Mouse (Mus musculus) lung, embryonic 15.5 days (tissue): Measurements from ENCODE around the gene Pdhb. TPM values are rescaled to one million over a fixed set of nuclear protein-coding genes. Genes with fewer than 3 reads are reported as not detected.
"Not testable (repeated sequence)": the region's sequence is repeated elsewhere in the genome, so short reads cannot be mapped to it uniquely, and the experiment has no call there.

ENCODE experiments used
- ATAC-seq: fragments of 200-750 bp; cut with Nextera tagmentation; 2 replicates; pipeline ENCODE4 v1.8.0; 2017; ENCODE audit warnings: moderate number of reproducible peaks, borderline replicate concordance; ENCODE audit not compliant: low FRiP score, low TSS enrichment; ENCODE audit errors: extremely low read depth
- H3K27ac ChIP-seq: fragments of 300-500 bp; sonication (generic); 2 replicates; pipeline ENCODE4 v1.5.1; 2015; ENCODE audit warnings: moderate library complexity, mild to moderate bottlenecking, inconsistent platforms
- H3K27me3 ChIP-seq: fragments of 300-500 bp; sonication (generic); 2 replicates; pipeline ENCODE4 v1.6.1; 2015; ENCODE audit warnings: inconsistent platforms
- H3K36me3 ChIP-seq: fragments of 300-500 bp; sonication (generic); 2 replicates; pipeline ENCODE4 v1.6.1; 2015; ENCODE audit warnings: inconsistent platforms
- H3K4me1 ChIP-seq: fragments of 300-500 bp; sonication (generic); 2 replicates; pipeline ENCODE4 v1.6.1; 2015; ENCODE audit warnings: inconsistent platforms
- H3K4me2 ChIP-seq: fragments of 300-500 bp; sonication (generic); 2 replicates; pipeline ENCODE4 v1.6.1; 2015; ENCODE audit warnings: inconsistent platforms, mild to moderate bottlenecking, moderate library complexity
- H3K4me3 ChIP-seq: fragments of 300-500 bp; sonication (generic); 2 replicates; pipeline ENCODE4 v1.5.1; 2015; ENCODE audit warnings: mild to moderate bottlenecking, inconsistent platforms
- H3K9ac ChIP-seq: fragments of 300-500 bp; sonication (generic); 2 replicates; pipeline ENCODE4 v1.6.1; 2015; ENCODE audit warnings: inconsistent platforms
- H3K9me3 ChIP-seq: fragments of 300-500 bp; sonication (generic); 2 replicates; pipeline ENCODE4 v1.6.1; 2016; ENCODE audit warnings: inconsistent platforms
- WGBS: fragments of 180-500 bp; shearing (Covaris S2); methylation state at CpG from one replicate; pipeline ENCODE4 v1.1.7; 2015; 5-methylcytosine and 5-hydroxymethylcytosine counted together
- polyA plus RNA-seq: library from polyadenylated mRNA; unstranded; fragments of >200 nt; fragmentation: Nextera tagmentation; extraction: Ambion mirVana; gene quantifications from 2 replicates; pipeline ENCODE4 v1.2.1, GENCODE M21; 2015

The Pdhb gene
- polyA plus RNA-seq, 1 experiment from 2014 or later: 183 TPM

DNA sequence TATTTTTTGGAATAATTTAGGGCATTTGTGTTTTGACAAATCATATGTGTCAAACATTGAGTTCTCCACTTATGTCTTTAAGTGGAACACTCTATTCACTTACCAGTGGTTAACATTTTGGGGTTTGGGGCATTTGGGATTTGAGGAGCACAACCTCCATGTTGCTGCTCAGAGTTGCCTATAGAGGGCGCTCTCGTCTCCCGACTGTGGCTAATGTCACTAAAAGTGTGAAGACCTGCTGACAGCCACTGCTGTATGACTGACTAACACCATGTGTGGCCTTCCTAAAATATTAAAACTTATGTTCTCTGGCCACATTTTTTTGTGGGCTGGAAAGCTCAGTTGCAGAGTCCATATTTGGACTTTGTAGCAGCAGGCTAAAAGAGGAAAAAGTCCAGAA is 10.5 kb upstream of the Pdhb start:
- no peak overlapping the region for H3K27ac ChIP-seq
- H3K4me2 ChIP-seq: no peak overlapping the region
- no peaks in the 10 kb centered on the region for H3K36me3 ChIP-seq
- no peaks in the 10 kb centered on the region for H3K27me3 ChIP-seq
- H3K4me3 ChIP-seq: no peak overlapping the region
- no peak for ATAC-seq
- WGBS: 63% methylated on average over 3 of the region's 3 CpGs
- H3K9ac ChIP-seq: no peak overlapping the region
- H3K9me3 ChIP-seq: no peaks in the 10 kb centered on the region
- H3K4me1 ChIP-seq: no peaks in the 10 kb centered on the region

- Histone ChIP-seq H3K4me1 (no peaks in the 10 kb centered on the region), H3K27me3 (no peaks in the 10 kb centered on the region), H3K36me3 (no peaks in the 10 kb centered on the region), H3K9me3 (no peaks in the 10 kb centered on the region), H3K4me2 (no peak overlapping the region), H3K27ac (no peak overlapping the region), H3K4me3 (no peak overlapping the region), H3K9ac (no peak overlapping the region)
- no peak for ATAC-seq
- WGBS: 75% methylated on average over 4 of the region's 4 CpGs
These were observed 7.7 kb upstream of the Pdhb start for GRCm38 (mm10) chr14:8180371-8181035.

DNA sequence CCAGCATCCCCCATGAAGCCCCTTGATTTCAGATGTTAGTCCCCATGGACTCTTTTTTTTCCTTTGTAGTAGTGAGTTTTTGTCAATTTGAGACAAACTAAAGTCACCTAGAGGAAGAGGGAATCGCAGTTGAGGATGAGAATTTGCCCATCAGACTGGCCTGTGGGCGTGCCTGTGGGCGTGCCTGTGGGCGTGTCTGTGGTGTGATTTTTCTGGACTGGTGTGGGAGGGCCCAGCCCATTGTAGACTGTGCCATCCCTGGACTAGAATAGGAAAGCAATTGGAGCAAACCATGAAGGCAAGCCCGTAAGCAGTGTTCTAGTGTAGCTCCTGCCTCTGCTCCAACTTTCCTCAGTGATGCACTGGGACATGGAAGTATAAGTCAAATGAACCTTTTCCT is 3.4 kb upstream of the Pdhb start:
- no peak for ATAC-seq
- Histone ChIP-seq H3K9me3 (no peaks in the 10 kb centered on the region), H3K27me3 (no peaks in the 10 kb centered on the region)

DNA sequence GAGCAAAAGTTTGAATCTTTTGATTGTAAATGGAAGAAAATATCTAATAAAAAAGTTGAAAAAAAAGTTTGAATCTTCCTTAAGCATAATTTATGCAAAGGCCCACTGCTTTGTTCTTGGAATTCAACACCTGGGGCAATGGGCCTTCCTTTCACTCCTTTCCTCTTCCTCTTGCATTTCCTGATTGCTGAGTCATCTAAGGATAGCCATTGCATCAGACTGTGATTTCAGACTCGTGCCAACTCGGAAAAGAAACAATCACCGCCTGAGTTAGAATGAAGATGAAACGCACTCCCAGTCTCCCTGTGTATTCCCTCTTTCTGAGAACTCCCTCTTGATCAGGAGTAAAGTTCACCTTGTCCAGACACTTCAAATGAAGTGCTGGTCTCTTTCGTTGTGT is 1.8 kb upstream of the Pdhb start:
- no peak overlapping the region for H3K4me3 ChIP-seq
- H3K36me3 ChIP-seq: peaks cover 4% of the 10 kb centered on the region; the same call in 1 of the 2 replicates
- H3K4me1 ChIP-seq: peaks cover 9% of the 10 kb centered on the region; the same call in 1 of the 2 replicates
- no peaks in the 10 kb centered on the region for H3K9me3 ChIP-seq
- no peaks in the 10 kb centered on the region for H3K27me3 ChIP-seq
- no peak overlapping the region for H3K27ac ChIP-seq
- H3K4me2 ChIP-seq: no peak overlapping the region
- WGBS: 74% methylated on average over 5 of the region's 5 CpGs
- H3K9ac ChIP-seq: no peak overlapping the region
- no peak for ATAC-seq

More for the DNA sequence above, 3.4 kb upstream of the Pdhb start:
- no peaks in the 10 kb centered on the region for H3K36me3 ChIP-seq
- H3K4me2 ChIP-seq: no peak overlapping the region
- no peak overlapping the region for H3K9ac ChIP-seq
- H3K4me1 ChIP-seq: peaks cover 9% of the 10 kb centered on the region; the same call in 1 of the 2 replicates
- 51% methylated on average over 5 of the region's 5 CpGs for WGBS
- H3K27ac ChIP-seq: no peak overlapping the region
- no peak overlapping the region for H3K4me3 ChIP-seq

- not testable (repeated sequence) for H3K4me1 ChIP-seq, H3K9me3 ChIP-seq, ATAC-seq, H3K27me3 ChIP-seq
- WGBS: 23% methylated on average over 7 of the region's 7 CpGs
- Histone ChIP-seq H3K4me2 (peak overlapping the region; percentile 88), H3K27ac (peak overlapping the region; percentile 69), H3K4me3 (peak overlapping the region; percentile 98), H3K9ac (peak overlapping the region; percentile 51), H3K36me3 (peaks cover 13% of the 10 kb centered on the region)
These were observed 871 bp upstream of the Pdhb start for GRCm38 (mm10) chr14:8173542-8174250.

GRCm38 (mm10) chr14:8164463-8164862 is 8.4 kb downstream of the Pdhb start:
- Histone ChIP-seq H3K27me3 (no peaks in the 10 kb centered on the region), H3K36me3 (peaks cover 56% of the 10 kb centered on the region), H3K4me3 (no peak overlapping the region), H3K9me3 (no peaks in the 10 kb centered on the region), H3K9ac (no peak overlapping the region), H3K27ac (no peak overlapping the region), H3K4me2 (no peak overlapping the region), H3K4me1 (no peaks in the 10 kb centered on the region)
- WGBS: 76% methylated on average over 7 of the region's 7 CpGs
- no peak for ATAC-seq

- WGBS: 82% methylated on average over 2 of the region's 2 CpGs
- Histone ChIP-seq H3K36me3 (peaks cover 36% of the 10 kb centered on the region), H3K4me1 (no peaks in the 10 kb centered on the region), H3K9ac (no peak overlapping the region), H3K27me3 (no peaks in the 10 kb centered on the region), H3K27ac (no peak overlapping the region), H3K9me3 (no peaks in the 10 kb centered on the region), H3K4me3 (no peak overlapping the region), H3K4me2 (no peak overlapping the region)
- ATAC-seq: no peak
These were observed 11.0 kb downstream of the Pdhb start for GRCm38 (mm10) chr14:8161777-8162176.

DNA sequence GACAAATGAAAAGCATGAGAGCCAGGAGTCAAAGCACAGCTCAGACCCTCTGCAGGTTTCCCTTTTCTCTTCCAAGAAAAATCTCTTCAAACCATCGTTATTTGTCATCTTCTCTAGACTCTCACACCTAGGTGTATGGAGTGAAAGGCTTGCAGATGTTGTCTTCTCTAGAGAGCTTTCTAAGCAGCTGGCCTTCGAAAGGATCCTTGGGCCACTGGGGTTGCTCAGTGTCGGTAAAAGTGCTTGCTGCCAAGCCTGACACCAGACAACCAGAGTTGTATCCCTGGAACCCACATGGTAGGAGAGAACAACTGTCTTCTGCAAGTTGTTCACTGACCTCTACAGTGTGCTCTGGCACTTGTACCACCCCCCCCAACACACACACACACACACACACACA is 13.7 kb downstream of the Pdhb start:
- H3K27me3 ChIP-seq: no peaks in the 10 kb centered on the region
- no peak overlapping the region for H3K9ac ChIP-seq
- 86% methylated on average over 3 of the region's 3 CpGs for WGBS
- H3K27ac ChIP-seq: no peak overlapping the region
- no peaks in the 10 kb centered on the region for H3K4me1 ChIP-seq
- no peak overlapping the region for H3K4me2 ChIP-seq
- peaks cover 17% of the 10 kb centered on the region for H3K36me3 ChIP-seq
- H3K4me3 ChIP-seq: no peak overlapping the region
- H3K9me3 ChIP-seq: no peaks in the 10 kb centered on the region
- ATAC-seq: no peak

- Histone ChIP-seq H3K27me3 (no peaks in the 10 kb centered on the region), H3K4me2 (no peak overlapping the region), H3K36me3 (peaks cover 13% of the 10 kb centered on the region; the same call in 1 of the 2 replicates), H3K9me3 (no peaks in the 10 kb centered on the region), H3K27ac (no peak overlapping the region), H3K4me1 (no peaks in the 10 kb centered on the region), H3K9ac (no peak overlapping the region), H3K4me3 (no peak overlapping the region)
- WGBS: 87% methylated on average over 3 of the region's 3 CpGs
- no peak for ATAC-seq
These were observed 14.1 kb downstream of the Pdhb start for GRCm38 (mm10) chr14:8158721-8159120.

GRCm38 (mm10) chr14:8156947-8157346 is 15.9 kb downstream of the Pdhb start:
- H3K4me1 ChIP-seq: no peaks in the 10 kb centered on the region
- no peaks in the 10 kb centered on the region for H3K9me3 ChIP-seq
- no peak for ATAC-seq
- 23% methylated on average over 3 of the region's 3 CpGs for WGBS
- H3K36me3 ChIP-seq: peaks cover 10% of the 10 kb centered on the region; the same call in 1 of the 2 replicates
- H3K27ac ChIP-seq: no peak overlapping the region
- H3K27me3 ChIP-seq: no peaks in the 10 kb centered on the region
- no peak overlapping the region for H3K9ac ChIP-seq
- H3K4me3 ChIP-seq: no peak overlapping the region
- H3K4me2 ChIP-seq: no peak overlapping the region

- ATAC-seq: no peak
- Histone ChIP-seq H3K36me3 (peaks cover 15% of the 10 kb centered on the region; the same call in 1 of the 2 replicates), H3K27me3 (no peaks in the 10 kb centered on the region), H3K27ac (no peak overlapping the region), H3K4me1 (no peaks in the 10 kb centered on the region), H3K4me2 (no peak overlapping the region), H3K4me3 (no peak overlapping the region), H3K9ac (no peak overlapping the region), H3K9me3 (no peaks in the 10 kb centered on the region)
- 91% methylated on average over 3 of the region's 3 CpGs for WGBS
These were observed 18.8 kb downstream of the Pdhb start for GRCm38 (mm10) chr14:8154072-8154471.

DNA sequence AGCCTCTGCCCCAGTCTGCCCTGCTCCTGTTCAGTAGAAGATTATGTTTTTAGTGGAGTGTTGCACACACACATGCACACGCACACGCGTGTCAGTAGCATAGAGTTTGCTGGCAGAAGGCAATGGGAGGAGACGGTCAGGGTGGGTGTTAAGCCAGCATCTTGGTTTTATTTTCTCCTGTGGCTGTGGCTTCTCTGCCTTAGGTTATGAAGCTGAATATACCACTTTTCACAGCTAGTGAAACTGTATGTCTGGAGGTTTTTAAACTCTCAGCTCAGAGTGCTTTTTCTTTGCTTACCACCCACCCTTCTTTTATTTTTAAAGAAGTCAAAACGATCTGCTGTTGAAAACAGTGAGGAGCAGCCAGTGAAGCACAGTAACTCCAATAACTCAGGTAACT is 21.1 kb downstream of the Pdhb start:
- Histone ChIP-seq H3K27me3 (no peaks in the 10 kb centered on the region), H3K9me3 (no peaks in the 10 kb centered on the region), H3K9ac (no peak overlapping the region), H3K27ac (no peak overlapping the region), H3K4me3 (no peak overlapping the region), H3K4me1 (no peaks in the 10 kb centered on the region), H3K36me3 (peaks cover 19% of the 10 kb centered on the region; the same call in 1 of the 2 replicates), H3K4me2 (no peak overlapping the region)
- WGBS: 92% methylated on average over 5 of the region's 5 CpGs
- ATAC-seq: no peak
